Mouse (Mus musculus) cortical plate, adult 2 months (tissue): ENCODE results near the gene Ncaph. TPM values are rescaled to one million over a fixed set of nuclear protein-coding genes. Genes with fewer than 3 reads are reported as not detected.
"Not testable (repeated sequence)": the region's sequence is repeated elsewhere in the genome, so short reads cannot be mapped to it uniquely, and the experiment has no call there.

Source experiments
- H3K27ac ChIP-seq: fragments of 200-500 bp; 2 replicates; pipeline ENCODE4 v1.5.1; 2012; ENCODE audit warnings: low read length, control low read depth, inconsistent platforms; ENCODE audit not compliant: insufficient read depth
- H3K4me1 ChIP-seq: fragments of 200-500 bp; 2 replicates; pipeline ENCODE4 v1.6.1; 2011; ENCODE audit warnings: low read length; ENCODE audit not compliant: control insufficient read depth, insufficient read depth
- H3K4me3 ChIP-seq: fragments of 200-500 bp; 2 replicates; pipeline ENCODE4 v1.5.1; 2011; ENCODE audit warnings: mild to moderate bottlenecking, low read length, control low read depth; ENCODE audit not compliant: insufficient read depth
- CTCF ChIP-seq: fragments of 200-500 bp; IDR thresholded peaks from 2 replicates; pipeline ENCODE4 v1.5.1; 2011; ENCODE audit warnings: mild to moderate bottlenecking, control low read depth, low read length; ENCODE audit not compliant: insufficient read depth; ENCODE audit errors: extremely low read depth
- POLR2A ChIP-seq: fragments of 200-500 bp; IDR thresholded peaks from 2 replicates; pipeline ENCODE4 v1.6.1; 2011; ENCODE audit warnings: mild to moderate bottlenecking, low read length, control low read depth; ENCODE audit not compliant: insufficient read depth; ENCODE audit errors: extremely low read depth
- polyA plus RNA-seq: library from polyadenylated mRNA; depleted of rRNA; stranded (reverse); fragments of >200 nt; gene quantifications from 2 replicates; pipeline ENCODE4 v1.2.3, GENCODE M21; 2012; rRNA removed

Ncaph gene
- polyA plus RNA-seq: 1.6 and 2.2 TPM in 2 replicates

- no peak within 1 kb of the TSS for H3K27ac ChIP-seq
- no peaks in the 10 kb centered on the region for H3K4me1 ChIP-seq
- H3K4me3 ChIP-seq: peak within 1 kb of the TSS; percentile 50
- TF ChIP-seq POLR2A (peak; percentile 86), CTCF (no peak)
Measured at GRCm38 (mm10) chr2:127133621-127134461, at the start of gene Ncaph. Gene Ncaph (minus strand): TSS chr2:127133954.

- Histone ChIP-seq H3K27ac (peak overlapping the region; percentile 66; the same call in 1 of the 2 replicates), H3K4me3 (peak overlapping the region; percentile 61), H3K4me1 (no peaks in the 10 kb centered on the region)
- TF ChIP-seq POLR2A: peak; percentile 77
- TF ChIP-seq CTCF: no peak
Measured at GRCm38 (mm10) chr2:127182598-127183381, 49.0 kb upstream of the Ncaph start.

- not testable (repeated sequence) for H3K27ac ChIP-seq, H3K4me1 ChIP-seq, H3K4me3 ChIP-seq
- 0 out of 2 replicates have a peak, but pooled peaks have one; percentile 4 for TF ChIP-seq CTCF
Measured at GRCm38 (mm10) chr2:127166261-127166660, 32.5 kb upstream of the Ncaph start.

DNA sequence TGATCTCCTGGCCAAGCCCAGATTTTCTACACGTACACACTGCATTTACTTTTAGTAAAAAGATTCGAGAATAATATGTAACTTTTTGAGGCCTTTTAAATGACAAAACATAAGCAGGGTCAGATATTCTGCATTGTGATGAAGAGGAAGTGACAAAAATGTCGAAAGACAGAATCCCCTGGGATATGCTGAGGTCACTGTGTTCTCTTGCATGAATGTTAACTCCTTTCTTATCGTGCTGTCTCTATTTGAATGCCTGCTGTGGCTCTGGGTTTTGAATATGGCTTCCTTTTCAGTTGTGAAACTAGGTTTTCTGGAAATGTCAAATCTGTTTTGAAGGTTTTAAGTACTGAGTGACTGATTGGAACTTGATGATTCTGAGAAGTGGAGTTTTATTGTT lies 31.9 kb upstream of the Ncaph start:
- H3K4me3 ChIP-seq: no peak overlapping the region
- TF ChIP-seq CTCF (no peak), POLR2A (no peak)
- no peaks in the 10 kb centered on the region for H3K4me1 ChIP-seq
- H3K27ac ChIP-seq: no peak overlapping the region

- no peak overlapping the region for H3K4me3 ChIP-seq
- TF ChIP-seq CTCF: no peak
- no peaks in the 10 kb centered on the region for H3K4me1 ChIP-seq
- no peak overlapping the region for H3K27ac ChIP-seq
Measured at GRCm38 (mm10) chr2:127145699-127146098, 11.9 kb upstream of the Ncaph start.

DNA sequence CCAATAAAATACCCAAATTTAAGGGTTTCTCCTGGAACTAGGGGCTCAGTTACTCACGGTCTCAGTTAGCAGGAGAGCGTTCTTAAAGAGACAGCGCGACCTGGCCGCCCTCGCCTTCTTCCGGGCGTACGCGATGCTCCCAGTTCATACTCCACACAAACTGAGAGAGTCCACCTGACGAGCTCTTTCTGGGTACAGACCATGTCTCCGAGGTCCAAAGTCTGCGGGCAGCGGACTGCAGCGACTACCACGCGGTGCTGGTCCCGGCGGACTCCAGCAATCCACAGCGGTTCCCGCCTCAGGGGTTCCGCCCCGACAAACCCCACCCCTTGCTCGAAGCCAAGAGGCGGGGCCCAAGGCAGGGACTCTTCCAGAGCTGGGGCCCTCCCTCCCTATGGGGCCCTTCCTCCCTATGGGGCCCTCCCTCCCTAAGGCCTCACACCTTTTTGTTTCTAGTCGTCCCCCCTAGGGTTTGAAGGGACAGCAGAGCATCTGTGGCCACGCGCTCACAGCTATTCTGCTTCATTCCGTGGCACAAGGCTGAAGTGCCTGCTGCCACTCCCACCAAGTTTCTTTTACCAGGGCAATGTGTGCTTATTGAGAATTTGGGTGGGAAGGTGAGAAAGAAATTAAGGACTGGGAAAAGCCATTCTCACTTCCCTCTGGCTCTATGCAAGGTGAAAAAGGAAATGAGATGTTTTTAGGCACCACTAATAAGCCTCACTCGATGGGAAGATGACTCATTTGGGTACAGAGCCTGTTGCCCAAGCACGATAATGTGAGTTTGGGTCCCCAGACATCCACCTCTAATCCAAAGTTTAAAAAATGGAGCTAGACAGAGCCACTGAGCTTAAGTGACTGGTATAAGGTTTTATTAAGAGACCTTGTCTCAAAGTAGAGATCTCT lies 9.7 kb upstream of the Ncaph start, which contains the start of gene Itpripl1:
Gene Itpripl1, minus strand, starts transcription at position 285 of the 906 bp plus-strand sequence.
- no peaks in the 10 kb centered on the region for H3K4me1 ChIP-seq
- 0 out of 2 replicates have a peak, but pooled peaks have one; percentile 16 for TF ChIP-seq POLR2A
- no peak for TF ChIP-seq CTCF

DNA sequence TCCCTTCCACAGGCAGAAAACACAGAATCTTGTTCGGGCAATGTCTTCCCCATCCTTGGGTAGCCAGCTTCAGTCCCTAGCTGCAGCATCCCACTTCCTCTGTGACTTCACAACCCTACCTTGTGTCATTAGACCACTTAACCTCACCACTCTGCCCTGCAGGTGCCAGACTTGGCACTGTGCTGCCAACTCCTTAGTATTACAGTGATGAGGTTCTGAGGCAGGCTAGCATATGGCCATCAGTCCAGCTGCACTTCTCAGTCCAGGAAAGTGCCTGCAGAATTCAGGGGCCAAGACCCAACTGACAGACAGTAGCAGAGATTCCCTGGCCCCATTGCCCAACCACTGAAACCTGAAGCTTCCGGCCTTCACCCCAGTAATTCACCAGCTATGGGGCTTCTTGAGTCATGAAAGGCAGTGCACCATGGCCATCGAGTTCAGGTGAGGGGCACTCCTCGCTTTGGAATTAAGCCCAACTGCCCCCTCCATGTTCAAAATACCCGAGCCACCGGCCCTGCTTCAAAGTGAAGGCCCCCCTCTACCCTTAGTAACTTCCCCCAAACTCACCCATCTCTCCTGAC lies 8.9 kb upstream of the Ncaph start:
- H3K4me1 ChIP-seq: no peaks in the 10 kb centered on the region
- no peak for TF ChIP-seq POLR2A
- TF ChIP-seq CTCF: no peak
- H3K4me3 ChIP-seq: peak overlapping the region; percentile 37
- no peak overlapping the region for H3K27ac ChIP-seq

More for the DNA sequence above, 9.7 kb upstream of the Ncaph start, which contains the start of gene Itpripl1:
- no peak within 1 kb of the TSS for H3K27ac ChIP-seq
- H3K4me3 ChIP-seq: peak within 1 kb of the TSS; percentile 37

DNA sequence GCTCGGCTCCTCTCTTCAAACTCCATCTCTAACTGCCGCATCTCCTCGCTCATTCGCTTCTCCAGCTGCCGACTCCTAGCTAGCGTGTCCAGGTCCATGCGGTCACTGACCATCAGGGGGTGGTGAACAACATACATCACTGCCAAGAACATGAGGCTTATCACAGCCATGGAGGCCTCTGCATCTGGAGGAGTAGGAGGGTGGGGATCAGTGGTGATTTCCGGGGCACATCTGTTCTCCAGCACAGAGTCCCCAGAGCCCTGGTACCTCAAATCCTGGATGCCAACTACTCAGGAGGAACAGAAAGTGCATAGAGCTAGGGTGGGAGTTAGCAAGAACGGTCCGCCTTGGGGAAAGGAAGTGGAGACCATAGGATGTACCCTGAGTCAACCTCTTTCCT lies 8.3 kb upstream of the Ncaph start:
- H3K4me3 ChIP-seq: no peak overlapping the region
- H3K4me1 ChIP-seq: no peaks in the 10 kb centered on the region
- TF ChIP-seq POLR2A (no peak), CTCF (no peak)
- H3K27ac ChIP-seq: no peak overlapping the region
